Mouse (Mus musculus): Measurements from ENCODE around the gene Ctu1.

DNA sequence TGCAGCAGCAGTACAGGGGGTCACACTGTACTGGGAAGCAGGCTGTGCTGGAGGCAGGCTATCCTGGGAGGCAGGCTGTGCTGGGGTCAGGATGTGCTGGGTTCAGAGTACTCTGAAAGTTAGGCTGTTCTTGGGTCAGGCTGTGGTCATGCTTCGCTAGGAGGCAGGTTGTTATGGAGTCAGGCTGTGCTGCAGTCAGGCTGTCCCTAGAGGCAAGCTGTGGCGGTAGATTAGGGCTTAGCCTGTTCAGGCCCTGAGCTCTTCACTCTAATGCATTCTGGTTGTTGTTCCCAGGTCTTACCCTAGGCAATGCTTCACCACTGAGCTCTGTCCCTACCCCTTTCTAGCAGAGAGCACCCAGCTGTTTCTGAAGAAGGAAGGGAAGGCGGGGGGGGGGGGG, 46.8 kb upstream of the Ctu1 start:
- TF ChIP-seq CTCF (IDR thresholded peaks at IDR 0.05; ENCODE audit: low read depth) (no peak), EP300 (IDR thresholded peaks at IDR 0.05; ENCODE audit: low read depth) (no peak)
